Mouse (Mus musculus) testis, adult 2 months (tissue): ENCODE results near the gene Olfr447. TPM values are rescaled to one million over a fixed set of nuclear protein-coding genes. Genes with fewer than 3 reads are reported as not detected.

ENCODE experiments used
- H3K27ac ChIP-seq: fragments of 200-500 bp; 2 replicates; pipeline ENCODE4 v1.5.1; 2012; ENCODE audit warnings: low read depth, low read length; ENCODE audit not compliant: control insufficient read depth, insufficient read depth
- H3K27me3 ChIP-seq: fragments of 200-500 bp; 2 replicates; pipeline ENCODE4 v1.6.1; 2012; ENCODE audit warnings: mild to moderate bottlenecking, low read length, moderate library complexity; ENCODE audit not compliant: control insufficient read depth, insufficient read depth
- H3K36me3 ChIP-seq: fragments of 200-500 bp; 2 replicates; pipeline ENCODE4 v1.6.1; 2012; ENCODE audit warnings: mild to moderate bottlenecking, low read length; ENCODE audit not compliant: control insufficient read depth, insufficient read depth
- H3K4me1 ChIP-seq: fragments of 200-500 bp; 2 replicates; pipeline ENCODE4 v1.6.1; 2012; ENCODE audit warnings: low read length; ENCODE audit not compliant: control insufficient read depth, insufficient read depth
- H3K4me3 ChIP-seq: fragments of 200-500 bp; 2 replicates; pipeline ENCODE4 v1.5.1; 2012; ENCODE audit warnings: low read depth, mild to moderate bottlenecking, low read length, moderate library complexity, mixed read lengths; ENCODE audit not compliant: control insufficient read depth
- CTCF ChIP-seq: fragments of 200-500 bp; IDR thresholded peaks from 2 replicates; pipeline ENCODE4 v1.5.1; 2012; ENCODE audit warnings: low read depth, mild to moderate bottlenecking, inconsistent platforms, low read length, moderate library complexity; ENCODE audit not compliant: control insufficient read depth, insufficient read depth, insufficient replicate concordance
- POLR2A ChIP-seq: fragments of 200-500 bp; IDR thresholded peaks from 2 replicates; pipeline ENCODE4 v1.6.1; 2012; ENCODE audit warnings: low read depth, mild to moderate bottlenecking, inconsistent platforms, low read length, moderate library complexity; ENCODE audit not compliant: control insufficient read depth
- polyA plus RNA-seq: library from polyadenylated mRNA; depleted of rRNA; stranded (reverse); fragments of >200 nt; gene quantifications from 2 replicates; pipeline ENCODE4 v1.2.3, GENCODE M21; 2012; rRNA removed

The Olfr447 gene
- polyA plus RNA-seq: not detected in 2 replicates

GRCm38 (mm10) chr6:42908578-42908977 lies at the start of gene Olfr447:
Gene Olfr447, plus strand, starts transcription at chr6:42908878.
- no peak within 1 kb of the TSS for H3K27ac ChIP-seq
- TF ChIP-seq CTCF (no peak), POLR2A (no peak)
- no peak within 1 kb of the TSS for H3K4me3 ChIP-seq
- H3K36me3 ChIP-seq: no peaks in the 10 kb centered on the region
- H3K27me3 ChIP-seq: no peaks in the 10 kb centered on the region
- H3K4me1 ChIP-seq: no peaks in the 10 kb centered on the region

GRCm38 (mm10) chr6:42860222-42860819 lies 48.4 kb upstream of the Olfr447 start:
- TF ChIP-seq POLR2A (no peak), CTCF (no peak)
- Histone ChIP-seq H3K4me3 (no peak overlapping the region), H3K27ac (no peak overlapping the region), H3K36me3 (no peaks in the 10 kb centered on the region), H3K4me1 (no peaks in the 10 kb centered on the region), H3K27me3 (no peaks in the 10 kb centered on the region)

- H3K4me1 ChIP-seq: no peaks in the 10 kb centered on the region
- no peaks in the 10 kb centered on the region for H3K27me3 ChIP-seq
- no peak overlapping the region for H3K4me3 ChIP-seq
- no peaks in the 10 kb centered on the region for H3K36me3 ChIP-seq
- TF ChIP-seq POLR2A (no peak), CTCF (no peak)
- H3K27ac ChIP-seq: no peak overlapping the region
Observed at GRCm38 (mm10) chr6:42869695-42870094, 39.0 kb upstream of the Olfr447 start.

DNA sequence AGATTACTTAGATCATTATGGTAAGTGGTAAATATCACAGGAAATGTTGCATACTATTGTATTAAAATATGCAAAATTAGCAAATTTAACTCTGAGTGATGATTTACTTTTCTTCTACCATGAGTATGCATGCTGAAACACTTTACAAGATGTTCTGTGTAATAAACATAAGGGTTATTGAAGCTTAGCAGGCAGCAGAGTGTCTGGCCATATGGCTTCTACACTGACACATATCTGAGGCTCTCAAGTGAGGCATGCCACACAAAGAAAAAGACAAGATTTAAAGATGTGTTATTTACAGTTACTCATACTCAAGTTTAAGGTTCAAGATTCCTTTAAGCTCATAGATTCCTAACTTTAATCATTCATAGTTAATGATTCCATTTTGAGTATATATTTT lies 32.4 kb upstream of the Olfr447 start:
- no peak for TF ChIP-seq CTCF
- no peak for TF ChIP-seq POLR2A
- Histone ChIP-seq H3K27me3 (no peaks in the 10 kb centered on the region), H3K4me3 (no peak overlapping the region), H3K4me1 (no peaks in the 10 kb centered on the region), H3K27ac (no peak overlapping the region), H3K36me3 (no peaks in the 10 kb centered on the region)

DNA sequence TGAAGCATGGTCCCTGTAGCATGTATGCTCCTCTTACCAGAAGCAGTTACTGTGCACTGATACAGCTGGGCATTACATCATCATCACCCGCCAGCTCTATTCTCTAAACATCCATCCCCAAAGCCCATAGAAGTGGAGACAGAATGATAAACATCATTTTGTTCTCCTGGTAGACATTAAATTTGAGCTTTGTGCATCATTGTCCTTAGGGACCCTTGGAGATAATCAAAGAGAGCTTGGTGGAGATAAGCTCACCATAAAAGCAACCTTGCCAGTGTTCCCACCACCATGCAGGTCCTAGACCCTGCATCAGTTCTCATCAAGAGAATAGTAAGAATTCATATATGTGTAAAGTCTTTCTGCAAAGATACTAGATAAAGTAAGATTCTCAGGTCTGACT lies 18.5 kb upstream of the Olfr447 start, which contains the start of gene Olfr448:
Gene Olfr448 (plus strand): TSS at position 301 of the 400 bp plus-strand sequence.
- H3K4me3 ChIP-seq: no peak within 1 kb of the TSS
- H3K36me3 ChIP-seq: no peaks in the 10 kb centered on the region
- H3K4me1 ChIP-seq: no peaks in the 10 kb centered on the region
- H3K27me3 ChIP-seq: no peaks in the 10 kb centered on the region
- no peak for TF ChIP-seq CTCF
- TF ChIP-seq POLR2A: no peak
- H3K27ac ChIP-seq: no peak within 1 kb of the TSS

DNA sequence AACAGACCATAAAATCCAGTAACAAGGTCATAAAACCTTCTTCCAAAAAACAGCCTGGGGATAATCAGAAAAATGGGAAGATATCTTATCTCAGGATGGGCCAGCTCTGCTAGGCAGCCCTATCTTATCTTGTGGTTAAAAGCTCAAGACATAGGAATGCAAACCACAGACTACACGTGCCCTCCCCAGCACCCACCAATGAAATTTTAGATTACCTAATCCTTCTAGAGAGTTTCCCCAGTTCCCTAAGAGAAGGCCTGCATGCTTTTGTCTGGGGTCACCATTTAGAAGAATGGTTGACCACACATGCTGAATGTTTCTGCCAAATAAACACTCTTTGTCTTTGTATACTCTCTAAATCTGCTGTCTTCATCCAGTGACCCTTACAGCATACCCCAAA lies 8.3 kb upstream of the Olfr447 start:
- H3K27me3 ChIP-seq: no peaks in the 10 kb centered on the region
- H3K4me3 ChIP-seq: no peak overlapping the region
- TF ChIP-seq POLR2A (no peak), CTCF (no peak)
- H3K36me3 ChIP-seq: no peaks in the 10 kb centered on the region
- H3K27ac ChIP-seq: no peak overlapping the region
- H3K4me1 ChIP-seq: no peaks in the 10 kb centered on the region

DNA sequence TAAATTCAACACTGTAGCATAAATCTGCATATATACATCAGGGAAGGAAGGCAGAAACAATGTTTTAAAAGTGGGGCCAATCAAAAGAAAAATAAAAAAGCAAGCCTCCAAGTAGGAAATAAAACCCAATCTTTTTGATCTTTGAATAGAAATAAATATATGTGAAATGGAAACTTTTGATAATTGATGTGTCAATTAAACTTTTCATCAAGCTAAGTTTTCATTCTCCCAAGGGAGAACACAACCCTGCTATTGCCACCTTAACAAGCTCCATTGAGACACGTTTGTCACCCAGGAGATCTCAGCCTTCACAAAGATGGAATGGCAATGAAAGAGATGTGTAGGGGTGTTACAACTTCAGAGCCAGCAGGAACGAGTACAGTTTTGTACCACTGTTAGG lies 12.4 kb downstream of the Olfr447 start, which contains the start of gene Olfr446:
Gene Olfr446 (plus strand): TSS at position 301 of the 400 bp plus-strand sequence.
- no peaks in the 10 kb centered on the region for H3K27me3 ChIP-seq
- H3K36me3 ChIP-seq: no peaks in the 10 kb centered on the region
- no peak for TF ChIP-seq POLR2A
- TF ChIP-seq CTCF: no peak
- H3K27ac ChIP-seq: no peak within 1 kb of the TSS
- no peak within 1 kb of the TSS for H3K4me3 ChIP-seq
- H3K4me1 ChIP-seq: no peaks in the 10 kb centered on the region

GRCm38 (mm10) chr6:42948767-42949166 lies 40.1 kb downstream of the Olfr447 start, which contains the start of gene Olfr444:
Gene Olfr444, plus strand, starts transcription at chr6:42949067.
- Histone ChIP-seq H3K4me1 (no peaks in the 10 kb centered on the region), H3K27ac (no peak within 1 kb of the TSS), H3K36me3 (no peaks in the 10 kb centered on the region), H3K27me3 (no peaks in the 10 kb centered on the region), H3K4me3 (no peak within 1 kb of the TSS)
- TF ChIP-seq POLR2A (no peak), CTCF (no peak)

Other genes starting within 250 kb of the Olfr447 start
- gene Tcaf1, start 198.8 kb upstream of the Olfr447 start, polyA plus RNA-seq: 2.2 and 2.6 TPM in 2 replicates
- not detected in 2 replicates for gene Olfr453, start 169.5 kb upstream of the Olfr447 start, polyA plus RNA-seq
- not detected in 2 replicates for gene Olfr38, start 152.5 kb upstream of the Olfr447 start, polyA plus RNA-seq
- gene Olfr452, start 123.8 kb upstream of the Olfr447 start, polyA plus RNA-seq: not detected in 2 replicates
- not detected in 2 replicates for gene Olfr450, start 96.9 kb upstream of the Olfr447 start, polyA plus RNA-seq
- gene Olfr449, start 74.5 kb upstream of the Olfr447 start, polyA plus RNA-seq: not detected in 2 replicates
- gene Olfr448, start 18.4 kb upstream of the Olfr447 start, polyA plus RNA-seq: not detected in 2 replicates
- gene Olfr446, start 12.5 kb downstream of the Olfr447 start, polyA plus RNA-seq: not detected in 2 replicates
- gene Olfr444, start 40.2 kb downstream of the Olfr447 start, polyA plus RNA-seq: not detected in 2 replicates
- not detected in 2 replicates for gene Olfr441, start 197.5 kb downstream of the Olfr447 start, polyA plus RNA-seq
- gene Olfr237-ps1, start 237.7 kb downstream of the Olfr447 start, polyA plus RNA-seq: 0.17 and 0.21 TPM in 2 replicates